Mouse (Mus musculus) testis, adult 2 months (tissue): ENCODE results near the gene Slc43a3.

ENCODE experiments used
- CTCF ChIP-seq: fragments of 200-500 bp; IDR thresholded peaks from 2 replicates; pipeline ENCODE4 v1.5.1; 2012; ENCODE audit warnings: low read depth, mild to moderate bottlenecking, inconsistent platforms, low read length, moderate library complexity; ENCODE audit not compliant: control insufficient read depth, insufficient read depth, insufficient replicate concordance
- POLR2A ChIP-seq: fragments of 200-500 bp; IDR thresholded peaks from 2 replicates; pipeline ENCODE4 v1.6.1; 2012; ENCODE audit warnings: low read depth, mild to moderate bottlenecking, inconsistent platforms, low read length, moderate library complexity; ENCODE audit not compliant: control insufficient read depth

- TF ChIP-seq CTCF (peak; percentile 30; the same call in 1 of the 2 replicates), POLR2A (no peak)
Observed at GRCm38 (mm10) chr2:84888657-84889315, 47.6 kb upstream of the Slc43a3 start.
